Mouse (Mus musculus) kidney, adult 2 months (tissue): Measurements from ENCODE around the gene Pcsk2.

ENCODE experiments used
- CTCF ChIP-seq: fragments of 200-500 bp; conservative IDR thresholded peaks from 2 replicates; pipeline ENCODE4 v1.5.1; 2011; ENCODE audit warnings: low read depth, mild to moderate bottlenecking, control low read depth, low read length, moderate library complexity, mixed read lengths; ENCODE audit not compliant: insufficient read depth, insufficient read length
- POLR2A ChIP-seq: fragments of 200-500 bp; IDR thresholded peaks from one replicate; pipeline ENCODE4 v1.6.1; 2011; ENCODE audit warnings: low read depth, low read length, control low read depth

DNA sequence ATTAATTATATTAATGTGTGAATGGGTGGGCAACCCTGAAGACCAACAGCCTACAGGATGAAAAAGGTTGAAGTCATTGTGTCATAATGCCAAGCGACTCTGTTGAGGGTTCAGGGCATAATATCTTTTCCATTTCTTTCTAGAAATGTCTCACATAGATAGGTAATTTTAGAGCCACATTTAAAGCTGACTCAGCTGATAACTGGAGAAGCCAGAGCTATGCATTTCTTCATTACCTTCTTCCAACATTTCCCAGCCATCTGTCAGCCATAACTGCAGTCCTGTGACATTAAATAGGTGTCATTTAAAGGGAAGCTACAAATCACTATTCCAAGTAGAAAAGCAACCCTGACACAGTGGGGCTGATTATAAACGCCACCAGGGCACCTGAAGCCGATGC lies 189.5 kb downstream of the Pcsk2 start:
- TF ChIP-seq POLR2A (no peak), CTCF (no peak)
